Mouse (Mus musculus): ENCODE data around the gene Lamtor4. TPM values are rescaled to one million over a fixed set of nuclear protein-coding genes. Genes with fewer than 3 reads are reported as not detected.

Gene Lamtor4
- polyA plus RNA-seq, 1 experiment from 2014 or later, result 49.2 TPM

DNA sequence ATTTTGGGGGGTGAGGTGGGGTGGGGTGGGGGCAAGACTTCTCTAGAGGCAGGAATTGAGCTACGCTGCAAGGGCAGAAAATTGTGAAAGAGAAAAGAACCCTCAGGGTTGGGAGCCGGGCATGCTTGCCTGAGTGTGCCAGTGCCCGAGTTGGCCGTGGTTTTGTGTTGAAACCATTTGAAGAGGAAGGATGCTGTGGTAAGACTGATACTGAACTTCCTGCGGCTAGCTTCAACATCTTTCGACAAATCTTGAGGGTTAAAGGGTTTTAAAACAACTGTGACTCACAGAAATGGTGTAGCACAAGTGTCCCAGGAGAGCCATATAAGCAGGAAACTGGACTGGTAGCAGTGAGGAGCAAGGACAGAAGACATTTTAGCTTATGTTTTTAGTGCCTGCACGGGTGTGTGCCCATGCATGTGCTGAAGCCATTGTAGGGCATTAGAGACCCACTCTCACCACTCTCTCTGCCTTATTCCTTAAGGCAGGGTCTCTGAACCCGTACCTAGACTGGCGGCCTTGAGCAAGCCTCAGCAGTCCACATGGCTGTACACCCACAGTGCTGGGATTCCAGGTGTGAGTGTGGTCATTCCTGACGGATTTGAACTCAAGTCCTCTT, 1.8 kb downstream of the Lamtor4 start:
- WGBS, result 54% methylated on average over 10 of the region's 10 CpGs
- Histone ChIP-seq H3K4me2 (peak overlapping the region; percentile 23), H3K4me1 (replicated peaks; ENCODE audit: control insufficient read depth, insufficient read depth, low read length) (peaks cover 49% of the 10 kb centered on the region)

DNA sequence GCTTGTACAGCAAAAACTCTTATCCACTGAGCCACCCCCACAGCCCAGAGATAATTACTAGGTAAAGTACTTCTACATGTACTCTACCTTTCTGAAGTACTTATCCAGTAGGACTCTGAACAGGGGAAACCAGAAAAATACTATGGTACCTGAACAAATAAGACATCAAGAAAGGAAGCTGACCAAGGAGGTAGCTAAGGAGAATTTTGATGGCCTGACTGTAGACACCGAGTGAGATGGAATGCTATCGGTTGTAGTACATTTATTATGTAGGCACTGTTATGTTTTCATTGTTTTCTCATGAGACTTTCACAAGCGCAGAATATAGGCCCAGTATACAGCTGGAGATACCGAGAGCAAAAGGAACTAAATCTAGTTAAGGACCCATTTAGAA, 2.3 kb downstream of the Lamtor4 start:
- no peak overlapping the region for H3K4me3 ChIP-seq (ENCODE audit: low read depth, low read length)
- H3K27ac ChIP-seq (ENCODE audit: low read depth, low read length), result no peak overlapping the region
- H3K27me3 ChIP-seq (replicated peaks; ENCODE audit: control insufficient read depth, insufficient read depth, low read length), result no peaks in the 10 kb centered on the region
- H3K4me2 ChIP-seq, result peak overlapping the region; percentile 23
- ATAC-seq (replicated peaks; ENCODE audit: low FRiP score) (no peak), DNase-seq (ENCODE audit: low spot score) (no peak)
- H3K9me3 ChIP-seq (ENCODE audit: control insufficient read depth, low read length), result no peaks in the 10 kb centered on the region
- H3K9ac ChIP-seq (ENCODE audit: low read depth, low read length), result no peak overlapping the region
- H3K4me1 ChIP-seq (replicated peaks; ENCODE audit: control insufficient read depth, insufficient read depth, low read length), result peaks cover 54% of the 10 kb centered on the region
- 83% methylated on average over 4 of the region's 4 CpGs for WGBS
- peaks cover 21% of the 10 kb centered on the region for H3K36me3 ChIP-seq (ENCODE audit: control insufficient read depth, insufficient read depth, low read length)

More for the DNA sequence above, 1.8 kb downstream of the Lamtor4 start:
- Histone ChIP-seq H3K36me3 (ENCODE audit: control insufficient read depth, insufficient read depth, low read length) (peaks cover 19% of the 10 kb centered on the region), H3K27ac (ENCODE audit: low read depth, low read length) (no peak overlapping the region), H3K9ac (ENCODE audit: low read depth, low read length) (no peak overlapping the region), H3K4me3 (ENCODE audit: low read depth, low read length) (no peak overlapping the region; the same call in 1 of the 2 replicates), H3K9me3 (ENCODE audit: control insufficient read depth, low read length) (no peaks in the 10 kb centered on the region), H3K27me3 (replicated peaks; ENCODE audit: control insufficient read depth, insufficient read depth, low read length) (no peaks in the 10 kb centered on the region)
- DNase-seq (ENCODE audit: low spot score) (no peak), ATAC-seq (replicated peaks; ENCODE audit: low FRiP score) (no peak)

DNA sequence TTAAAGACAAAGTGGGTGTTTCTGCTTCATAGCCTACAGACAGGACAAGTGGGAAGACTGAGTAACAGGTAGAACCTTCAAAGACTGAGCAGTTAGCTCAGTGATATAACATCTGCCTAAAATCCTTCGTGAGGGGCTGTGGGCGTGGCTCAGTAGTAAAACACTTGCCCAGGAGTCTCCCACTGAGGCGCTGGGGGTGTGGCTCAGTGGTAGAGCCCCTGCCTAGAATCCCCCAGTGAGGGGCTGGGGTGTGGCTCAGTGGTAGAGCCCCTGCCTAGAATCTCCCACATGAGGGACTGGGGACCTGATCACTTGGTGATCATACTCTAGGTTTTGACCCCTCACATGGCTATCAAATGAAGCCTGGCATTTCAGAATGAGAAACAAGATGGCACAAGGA, 2.8 kb downstream of the Lamtor4 start:
- 68% methylated on average over 3 of the region's 3 CpGs for WGBS
- no peak overlapping the region for H3K4me3 ChIP-seq (ENCODE audit: low read depth, low read length)
- no peak overlapping the region for H3K4me2 ChIP-seq
- no peak for ATAC-seq (replicated peaks; ENCODE audit: low FRiP score)
- H3K9ac ChIP-seq (ENCODE audit: low read depth, low read length), result 0 out of 2 replicates have a peak overlapping the region, but pooled peaks have one; percentile 5
- peaks cover 58% of the 10 kb centered on the region for H3K4me1 ChIP-seq (replicated peaks; ENCODE audit: control insufficient read depth, insufficient read depth, low read length)
- no peaks in the 10 kb centered on the region for H3K9me3 ChIP-seq (ENCODE audit: control insufficient read depth, low read length)
- H3K27me3 ChIP-seq (replicated peaks; ENCODE audit: control insufficient read depth, insufficient read depth, low read length), result no peaks in the 10 kb centered on the region
- DNase-seq (ENCODE audit: low spot score), result no peak
- no peak overlapping the region for H3K27ac ChIP-seq (ENCODE audit: low read depth, low read length)
- H3K36me3 ChIP-seq (ENCODE audit: control insufficient read depth, insufficient read depth, low read length), result peaks cover 21% of the 10 kb centered on the region

GRCm38 (mm10) chr5:138258542-138258941, 3.3 kb downstream of the Lamtor4 start:
- WGBS, result 83% methylated on average over 6 of the region's 6 CpGs
- ATAC-seq (replicated peaks; ENCODE audit: low FRiP score) (no peak), DNase-seq (ENCODE audit: low spot score) (no peak)
- H3K9me3 ChIP-seq (ENCODE audit: control insufficient read depth, low read length), result no peaks in the 10 kb centered on the region
- peaks cover 21% of the 10 kb centered on the region for H3K36me3 ChIP-seq (ENCODE audit: control insufficient read depth, insufficient read depth, low read length)
- no peak overlapping the region for H3K4me2 ChIP-seq
- H3K9ac ChIP-seq (ENCODE audit: low read depth, low read length), result 0 out of 2 replicates have a peak overlapping the region, but pooled peaks have one; percentile 5
- no peaks in the 10 kb centered on the region for H3K27me3 ChIP-seq (replicated peaks; ENCODE audit: control insufficient read depth, insufficient read depth, low read length)
- no peak overlapping the region for H3K4me3 ChIP-seq (ENCODE audit: low read depth, low read length)
- peaks cover 59% of the 10 kb centered on the region for H3K4me1 ChIP-seq (replicated peaks; ENCODE audit: control insufficient read depth, insufficient read depth, low read length)
- peak overlapping the region; percentile 39; the same call in 1 of the 2 replicates for H3K27ac ChIP-seq (ENCODE audit: low read depth, low read length)

GRCm38 (mm10) chr5:138258993-138259392, 3.7 kb downstream of the Lamtor4 start:
- Histone ChIP-seq H3K27me3 (replicated peaks; ENCODE audit: control insufficient read depth, insufficient read depth, low read length) (no peaks in the 10 kb centered on the region), H3K36me3 (ENCODE audit: control insufficient read depth, insufficient read depth, low read length) (peaks cover 21% of the 10 kb centered on the region), H3K4me2 (no peak overlapping the region), H3K4me1 (replicated peaks; ENCODE audit: control insufficient read depth, insufficient read depth, low read length) (peaks cover 59% of the 10 kb centered on the region), H3K9ac (ENCODE audit: low read depth, low read length) (0 out of 2 replicates have a peak overlapping the region, but pooled peaks have one; percentile 26), H3K27ac (ENCODE audit: low read depth, low read length) (no peak overlapping the region; the same call in 1 of the 2 replicates), H3K4me3 (ENCODE audit: low read depth, low read length) (no peak overlapping the region), H3K9me3 (ENCODE audit: control insufficient read depth, low read length) (no peaks in the 10 kb centered on the region)
- 72% methylated on average over 7 of the region's 7 CpGs for WGBS
- no peak for ATAC-seq (replicated peaks; ENCODE audit: low FRiP score)
- DNase-seq (ENCODE audit: low spot score), result no peak

- Histone ChIP-seq H3K4me1 (replicated peaks; ENCODE audit: control insufficient read depth, insufficient read depth, low read length) (peaks cover 60% of the 10 kb centered on the region), H3K27me3 (replicated peaks; ENCODE audit: control insufficient read depth, insufficient read depth, low read length) (no peaks in the 10 kb centered on the region), H3K9me3 (ENCODE audit: control insufficient read depth, low read length) (no peaks in the 10 kb centered on the region), H3K4me3 (ENCODE audit: low read depth, low read length) (peak overlapping the region; percentile 97), H3K9ac (ENCODE audit: low read depth, low read length) (peak overlapping the region; percentile 64), H3K27ac (ENCODE audit: low read depth, low read length) (peak overlapping the region; percentile 90), H3K36me3 (ENCODE audit: control insufficient read depth, insufficient read depth, low read length) (peaks cover 21% of the 10 kb centered on the region), H3K4me2 (peak overlapping the region; percentile 94)
- 0 out of 2 replicates have a peak, but pooled peaks have one; percentile 4 for ATAC-seq (replicated peaks; ENCODE audit: low FRiP score)
- WGBS, result 43% methylated on average over 10 of the region's 10 CpGs
- no peak for DNase-seq (ENCODE audit: low spot score)
These were observed 4.8 kb downstream of the Lamtor4 start for GRCm38 (mm10) chr5:138260051-138260450.

DNA sequence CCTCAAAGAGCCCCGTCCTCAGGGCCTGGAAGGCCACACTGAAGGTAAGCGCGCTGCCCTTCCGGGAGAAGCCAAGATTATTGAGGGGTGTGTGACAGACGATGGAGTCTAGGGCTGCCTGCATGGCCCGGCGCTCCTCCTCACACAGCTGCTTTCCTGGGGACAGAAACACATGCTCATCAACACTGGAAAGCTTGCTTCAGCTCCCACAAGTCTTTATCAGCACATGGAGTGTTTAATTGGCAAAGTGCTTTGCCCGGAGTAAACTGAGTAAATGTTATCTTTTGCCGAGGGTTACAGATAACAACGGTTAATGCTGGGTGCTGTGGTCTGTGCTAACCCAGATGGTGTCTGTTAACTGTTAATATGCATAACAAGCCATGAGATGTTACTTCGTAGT, 5.6 kb downstream of the Lamtor4 start:
- Histone ChIP-seq H3K36me3 (ENCODE audit: control insufficient read depth, insufficient read depth, low read length) (peaks cover 21% of the 10 kb centered on the region), H3K4me2 (peak overlapping the region; percentile 94)
- DNase-seq (ENCODE audit: low spot score), result no peak

GRCm38 (mm10) chr5:138262001-138262400, 6.7 kb downstream of the Lamtor4 start:
- no peaks in the 10 kb centered on the region for H3K27me3 ChIP-seq (replicated peaks; ENCODE audit: control insufficient read depth, insufficient read depth, low read length)
- ATAC-seq (replicated peaks; ENCODE audit: low FRiP score) (no peak), DNase-seq (ENCODE audit: low spot score) (no peak)
- H3K4me1 ChIP-seq (replicated peaks; ENCODE audit: control insufficient read depth, insufficient read depth, low read length), result peaks cover 54% of the 10 kb centered on the region
- peak overlapping the region; percentile 90 for H3K27ac ChIP-seq (ENCODE audit: low read depth, low read length)
- H3K9ac ChIP-seq (ENCODE audit: low read depth, low read length), result peak overlapping the region; percentile 97
- peaks cover 21% of the 10 kb centered on the region for H3K36me3 ChIP-seq (ENCODE audit: control insufficient read depth, insufficient read depth, low read length)
- H3K4me2 ChIP-seq, result peak overlapping the region; percentile 94
- 58% methylated on average over 4 of the region's 4 CpGs for WGBS
- H3K4me3 ChIP-seq (ENCODE audit: low read depth, low read length), result peak overlapping the region; percentile 97
- no peaks in the 10 kb centered on the region for H3K9me3 ChIP-seq (ENCODE audit: control insufficient read depth, low read length)

More for the DNA sequence above, 5.6 kb downstream of the Lamtor4 start:
- Histone ChIP-seq H3K9ac (ENCODE audit: low read depth, low read length) (peak overlapping the region; percentile 64), H3K27me3 (replicated peaks; ENCODE audit: control insufficient read depth, insufficient read depth, low read length) (no peaks in the 10 kb centered on the region), H3K4me1 (replicated peaks; ENCODE audit: control insufficient read depth, insufficient read depth, low read length) (peaks cover 60% of the 10 kb centered on the region), H3K9me3 (ENCODE audit: control insufficient read depth, low read length) (no peaks in the 10 kb centered on the region), H3K4me3 (ENCODE audit: low read depth, low read length) (peak overlapping the region; percentile 97), H3K27ac (ENCODE audit: low read depth, low read length) (peak overlapping the region; percentile 90)
- WGBS, result 49% methylated on average over 11 of the region's 11 CpGs
- peak; percentile 60 for ATAC-seq (replicated peaks; ENCODE audit: low FRiP score)
